Mouse (Mus musculus): ENCODE measurements around the gene Akap13. TPM values are rescaled to one million over a fixed set of nuclear protein-coding genes. Genes with fewer than 3 reads are reported as not detected.
A peak's percentile ranks its signal among the peaks of the same experiment; 100 is the strongest.
"Not testable (repeated sequence)": the region's sequence is repeated elsewhere in the genome, so short reads cannot be mapped to it uniquely, and the experiment has no call there.

The Akap13 gene
- total RNA-seq, 2 experiments from 2014 or later = 110 to 113 TPM

DNA sequence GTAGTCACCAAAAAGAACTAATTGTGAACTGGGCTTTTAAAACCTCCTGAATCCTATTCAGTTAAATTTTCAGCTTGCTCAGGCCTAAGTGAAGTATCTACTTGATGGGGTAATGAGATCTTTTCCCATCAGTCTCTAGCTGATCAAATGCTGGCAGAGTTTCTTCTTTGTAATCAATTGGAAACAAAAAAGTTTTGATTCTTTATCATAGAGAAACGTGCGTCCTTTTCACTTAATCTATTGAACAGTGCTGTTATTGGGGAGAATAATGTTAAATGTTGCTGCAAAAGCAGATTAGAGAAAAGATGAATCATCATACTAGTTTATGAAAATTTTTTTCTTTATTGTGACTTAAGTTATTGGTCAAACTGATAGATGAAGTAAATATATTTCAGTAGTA is 142.5 kb downstream of the Akap13 start:
- no peak for DNase-seq

DNA sequence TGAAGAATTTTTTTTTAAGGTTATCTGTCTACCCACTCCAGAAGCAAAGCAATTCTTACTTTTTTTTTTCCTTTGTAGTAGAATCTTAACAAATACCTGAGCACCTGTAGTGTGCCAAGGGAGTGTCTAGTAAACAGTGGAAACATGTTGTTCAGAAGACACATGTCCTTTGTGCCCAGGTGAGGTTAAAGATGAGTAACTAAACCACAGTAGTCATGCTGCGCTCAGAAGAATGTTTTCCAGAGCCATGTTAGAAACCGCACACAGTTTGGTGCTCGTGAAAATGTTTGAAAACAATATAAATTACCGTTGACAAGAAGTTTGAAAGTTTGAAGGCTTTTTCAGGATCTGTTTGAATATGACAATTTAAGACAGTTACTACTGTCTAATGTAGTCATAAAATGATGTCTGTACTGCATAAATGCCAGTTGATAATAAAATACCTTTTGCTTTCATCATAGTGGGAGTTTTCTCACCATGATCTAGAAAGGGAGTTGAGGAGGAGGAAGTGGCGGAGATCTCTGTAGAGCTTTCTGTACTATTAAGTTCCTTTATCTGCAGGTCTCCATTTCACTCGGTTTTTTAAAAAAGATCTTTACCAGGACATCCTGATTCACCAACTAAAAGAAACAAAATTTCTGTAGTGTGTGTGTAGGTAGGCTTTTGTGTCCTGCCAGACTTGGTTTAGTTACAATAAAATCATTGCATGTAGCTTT is 145.2 kb downstream of the Akap13 start:
- DNase-seq = no peak

- DNase-seq = no peak
Measured at GRCm38 (mm10) chr7:75607248-75607647, 151.9 kb downstream of the Akap13 start.

- no peak for DNase-seq
Measured at GRCm38 (mm10) chr7:75608716-75609115, 153.4 kb downstream of the Akap13 start.

- peak; percentile 52 for DNase-seq
Measured at GRCm38 (mm10) chr7:75609456-75610262, 154.3 kb downstream of the Akap13 start.

DNA sequence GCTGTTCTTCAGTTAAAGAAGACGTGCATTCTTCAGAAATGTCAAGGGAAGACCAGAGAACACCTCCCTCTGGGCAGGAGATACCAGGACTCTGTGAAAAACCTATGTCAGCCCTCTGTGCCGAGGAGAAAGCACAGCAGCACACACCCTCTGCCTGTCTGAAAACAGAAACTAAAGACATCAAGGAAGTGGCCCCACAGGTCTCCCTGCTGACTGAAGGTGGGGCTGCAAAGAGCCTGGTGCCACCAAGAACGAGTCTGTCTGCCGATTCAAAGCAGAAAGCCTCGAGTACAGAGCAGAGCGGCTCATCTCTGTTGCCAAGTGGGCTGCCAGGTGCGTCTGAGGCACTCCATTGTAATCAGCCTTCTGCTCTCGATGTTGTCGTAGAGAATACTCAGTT is 155.1 kb downstream of the Akap13 start:
- DNase-seq = no peak

DNA sequence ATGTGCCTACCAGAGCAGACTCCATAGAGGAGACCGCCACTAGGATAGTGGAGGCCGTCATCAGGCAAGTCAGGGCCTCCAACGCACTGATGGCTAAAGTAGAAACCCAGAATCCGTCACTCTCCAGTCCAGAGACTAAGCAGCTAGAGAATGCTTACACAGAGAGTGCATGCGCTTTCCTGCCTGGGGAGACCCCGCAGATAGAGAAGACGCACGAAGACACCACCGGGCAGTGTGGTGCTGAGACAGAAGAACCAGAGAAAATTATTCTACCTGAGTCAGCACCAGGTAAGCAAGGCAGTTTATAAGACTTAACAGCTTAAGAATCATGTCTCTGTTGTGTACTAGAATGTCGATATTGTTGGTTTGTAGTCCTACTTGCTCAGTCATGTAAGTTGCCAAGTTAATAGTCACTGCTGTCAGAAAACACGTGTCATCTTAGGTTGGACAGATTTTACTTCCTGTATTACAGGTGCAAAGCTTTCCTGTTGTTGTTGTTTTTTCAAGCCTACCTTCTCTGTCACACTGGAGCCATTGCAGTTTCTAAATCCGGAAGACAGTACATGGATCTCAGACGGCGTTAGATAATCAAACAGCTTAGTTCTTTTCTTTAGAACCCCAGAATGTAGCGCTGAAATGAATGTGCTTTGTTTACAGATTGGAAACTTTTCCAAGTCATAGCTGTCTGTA is 156.1 kb downstream of the Akap13 start:
- no peak for DNase-seq

DNA sequence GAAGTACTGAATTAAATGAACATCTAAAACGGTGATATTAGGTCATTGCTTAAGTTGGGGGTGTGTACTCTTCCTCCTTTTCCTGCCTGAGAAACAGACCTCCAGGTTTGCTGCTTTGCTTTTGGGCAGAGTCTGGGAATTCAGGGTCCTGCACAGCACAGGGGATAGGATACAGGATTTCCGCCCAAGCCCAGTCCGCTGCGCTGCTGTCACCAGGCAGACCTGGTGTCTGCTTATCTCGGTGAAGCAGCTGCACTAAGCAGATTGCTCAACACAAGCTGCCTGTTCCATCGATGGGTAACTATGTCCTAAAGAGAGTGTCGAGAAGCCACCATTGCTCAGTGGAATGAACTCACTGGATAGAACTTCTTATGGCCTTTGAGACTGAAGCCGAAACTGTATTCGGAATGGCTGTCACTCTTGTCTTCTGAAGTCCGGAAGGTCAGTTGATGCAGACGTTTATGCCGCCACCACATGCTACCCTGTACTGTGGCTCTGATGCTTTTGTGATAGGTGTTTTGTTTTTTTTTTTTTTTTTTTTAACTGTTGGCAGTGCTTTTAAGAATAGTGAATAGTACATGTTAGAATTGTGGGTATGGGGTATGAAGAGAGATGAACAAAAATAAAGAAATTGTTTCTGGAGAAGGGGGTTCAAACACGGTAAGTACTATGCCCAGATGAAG is 156.8 kb downstream of the Akap13 start:
- peak; percentile 66 for DNase-seq

DNA sequence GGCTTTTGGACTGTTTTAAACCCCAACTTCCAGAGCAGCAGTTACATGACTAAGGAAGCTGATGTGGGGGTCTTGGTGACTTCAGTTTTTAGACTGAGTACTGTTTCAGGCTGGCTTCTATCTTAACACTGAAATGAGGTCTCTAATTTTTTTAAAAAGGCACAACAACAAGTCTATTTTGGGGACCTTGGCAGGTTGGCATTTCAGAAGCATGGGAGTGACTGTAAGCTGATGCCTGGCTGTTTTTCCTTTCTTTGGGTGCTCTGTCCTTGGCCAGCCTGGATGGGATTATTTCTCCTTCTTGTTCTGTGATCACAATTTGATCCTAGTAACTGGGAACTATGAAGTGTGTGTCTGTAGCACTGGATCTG is 157.3 kb downstream of the Akap13 start:
- no peak for DNase-seq

- DNase-seq = no peak
Measured at GRCm38 (mm10) chr7:75613240-75613639, 157.9 kb downstream of the Akap13 start.

GRCm38 (mm10) chr7:75614826-75615225 is 159.5 kb downstream of the Akap13 start:
- DNase-seq = no peak

DNA sequence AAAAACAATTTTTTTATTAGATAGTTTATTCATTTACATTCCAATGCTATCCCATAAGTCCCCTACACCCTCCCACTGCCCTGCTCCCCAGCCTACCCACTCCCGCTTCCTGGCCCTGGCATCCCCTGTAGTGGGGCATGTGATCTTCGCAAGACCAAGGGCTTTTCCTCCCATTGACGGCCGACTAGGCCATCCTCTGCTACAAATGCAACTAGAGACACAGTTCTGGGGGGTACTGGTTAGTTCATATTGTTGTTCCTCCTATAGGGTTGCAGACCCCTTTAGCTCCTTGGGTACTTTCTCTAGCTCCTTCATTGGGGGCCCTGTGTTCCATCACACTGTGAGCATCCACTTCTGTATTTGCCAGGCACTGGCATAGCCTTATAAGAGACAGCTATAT is 161.9 kb downstream of the Akap13 start:
- not testable (repeated sequence) for DNase-seq

DNA sequence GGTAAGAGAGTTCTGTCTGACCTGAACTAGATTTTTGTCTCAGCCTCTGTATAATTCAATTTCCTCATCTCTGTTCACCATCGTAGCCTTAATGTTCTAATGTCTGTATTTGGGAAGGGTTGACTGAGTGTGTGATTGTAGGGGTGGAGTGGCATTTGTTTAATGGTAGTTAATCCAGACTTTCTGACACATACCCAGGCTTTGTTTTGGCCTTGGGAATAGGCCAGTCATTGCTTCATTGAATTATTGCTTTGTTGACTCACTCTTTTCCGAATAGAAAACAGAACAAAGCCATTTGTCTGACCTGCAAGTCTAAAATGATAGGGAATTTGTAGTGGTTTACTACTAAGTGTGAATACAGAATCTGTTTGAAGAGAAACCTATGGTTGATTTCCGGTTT is 163.4 kb downstream of the Akap13 start:
- no peak for DNase-seq

GRCm38 (mm10) chr7:75619875-75620274 is 164.5 kb downstream of the Akap13 start:
- DNase-seq = no peak

DNA sequence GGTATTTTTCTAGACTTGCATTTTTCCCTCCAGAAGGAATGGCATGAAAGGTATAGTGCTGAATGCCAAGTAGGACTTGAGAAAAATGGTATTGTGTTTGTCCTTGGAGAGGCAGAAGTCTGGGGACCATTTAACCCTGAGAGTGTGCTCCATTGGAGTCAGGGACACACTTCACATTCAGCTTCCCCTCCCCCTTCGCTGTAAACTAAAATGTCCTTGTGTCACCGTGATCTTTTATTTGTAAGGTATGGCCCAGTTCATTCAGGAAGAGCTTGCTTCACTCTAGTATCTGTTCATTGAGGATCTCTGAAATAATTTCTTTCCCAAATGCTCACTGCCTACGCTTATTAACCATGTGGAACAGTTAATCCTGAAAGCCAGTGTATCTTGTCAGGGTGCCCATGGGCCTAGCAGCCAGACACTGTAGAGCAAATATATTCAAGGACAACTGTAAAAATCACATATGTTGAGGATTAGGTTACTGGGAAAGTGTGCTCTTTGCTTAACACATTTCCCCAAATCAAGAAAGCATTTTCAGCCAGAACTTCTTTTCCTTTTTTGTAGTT is 165.1 kb downstream of the Akap13 start:
- no peak for DNase-seq

- DNase-seq = no peak
Measured at GRCm38 (mm10) chr7:75620976-75621375, 165.6 kb downstream of the Akap13 start.

GRCm38 (mm10) chr7:75627831-75628230 is 172.5 kb downstream of the Akap13 start:
- no peak for DNase-seq

DNA sequence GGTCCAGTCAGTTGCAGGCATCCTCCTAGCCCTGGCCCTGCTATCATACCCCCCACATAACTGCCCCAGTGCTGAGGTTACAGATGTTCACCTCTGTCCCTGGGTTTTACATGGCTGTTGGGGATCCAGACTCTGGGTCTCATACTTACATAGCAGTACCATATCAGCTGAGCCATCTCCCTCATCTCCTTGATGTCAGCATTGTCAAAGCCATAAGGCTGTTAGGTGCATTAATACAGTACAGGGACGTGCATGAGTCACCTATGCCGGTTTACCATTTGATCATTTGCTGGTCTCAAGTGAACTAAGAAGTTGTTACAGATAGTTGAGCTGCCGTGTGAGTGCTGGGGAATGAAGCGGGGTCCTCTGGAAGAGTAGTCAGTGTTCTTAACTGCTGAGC is 174.3 kb downstream of the Akap13 start:
- no peak for DNase-seq

DNA sequence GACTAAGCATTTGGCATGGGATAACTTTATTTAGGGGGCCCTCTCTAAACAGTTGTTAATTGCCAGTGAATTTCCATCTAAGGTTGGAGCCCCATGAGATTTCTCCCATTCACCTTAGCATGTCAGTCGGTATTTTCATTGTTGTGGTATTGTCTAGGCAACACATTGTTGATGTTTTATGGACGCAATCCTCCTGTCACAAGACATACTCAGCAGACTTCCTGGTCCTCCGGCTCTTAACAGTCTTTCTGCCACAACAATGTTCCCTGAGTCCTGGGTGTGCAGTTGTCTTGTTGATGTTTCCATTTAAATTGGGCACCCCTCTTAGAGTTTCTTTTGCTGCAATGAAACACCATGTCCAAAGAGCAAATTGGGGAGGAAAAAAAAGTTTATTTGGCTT is 177.6 kb downstream of the Akap13 start:
- DNase-seq = no peak

DNA sequence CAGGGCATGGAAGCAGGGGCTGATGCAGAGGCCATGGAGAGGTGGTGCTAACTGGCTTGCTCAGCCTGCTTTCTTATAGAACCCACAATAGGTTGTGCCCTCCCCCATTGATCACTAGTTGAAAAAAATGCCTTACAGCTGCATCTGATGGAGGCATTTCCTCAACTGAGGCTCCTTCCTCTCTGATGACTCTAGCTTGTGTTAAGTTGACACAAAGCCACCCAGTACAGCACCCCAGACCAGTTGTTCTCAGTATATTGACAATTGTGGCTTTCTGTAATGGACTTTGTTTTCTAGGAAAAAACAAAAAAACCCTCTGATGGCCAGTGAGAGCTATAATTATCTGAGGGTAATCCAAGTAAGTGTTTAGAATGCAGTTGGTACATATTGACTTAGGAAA is 178.1 kb downstream of the Akap13 start:
- no peak for DNase-seq

DNA sequence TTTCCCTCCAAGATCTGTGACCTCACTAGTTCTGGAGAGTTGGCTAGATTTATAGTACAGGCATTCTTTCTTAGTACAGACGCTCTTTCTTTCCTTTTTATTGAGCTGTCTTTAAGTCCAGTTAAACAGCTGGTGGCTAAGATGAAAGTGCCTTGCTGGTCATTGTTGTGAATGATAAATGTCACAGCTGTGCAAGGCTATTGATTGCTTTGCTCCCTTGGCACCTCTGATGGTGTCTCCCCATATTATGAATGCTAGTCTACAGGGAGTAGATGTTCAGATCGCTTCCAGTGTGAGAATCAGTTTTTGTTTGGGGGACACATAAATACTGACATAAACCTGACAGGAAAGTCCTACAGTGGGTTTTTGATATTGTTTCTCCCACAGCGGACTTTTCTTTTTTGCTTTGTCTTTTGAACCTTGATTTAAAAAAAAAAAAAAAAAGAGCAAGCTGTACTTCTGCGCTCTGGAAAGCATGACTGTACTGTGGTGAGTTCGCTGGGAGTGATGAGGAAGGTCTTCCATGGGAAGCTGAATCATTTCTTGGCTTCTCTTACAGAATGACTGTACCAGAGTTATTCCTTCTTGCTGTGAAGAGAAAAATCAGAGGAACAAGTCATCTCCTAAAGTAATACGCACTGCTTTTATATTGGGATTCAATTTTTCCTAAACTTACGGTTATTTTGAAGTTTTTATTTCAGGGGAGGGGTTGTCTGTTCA is 178.6 kb downstream of the Akap13 start:
- no peak for DNase-seq

DNA sequence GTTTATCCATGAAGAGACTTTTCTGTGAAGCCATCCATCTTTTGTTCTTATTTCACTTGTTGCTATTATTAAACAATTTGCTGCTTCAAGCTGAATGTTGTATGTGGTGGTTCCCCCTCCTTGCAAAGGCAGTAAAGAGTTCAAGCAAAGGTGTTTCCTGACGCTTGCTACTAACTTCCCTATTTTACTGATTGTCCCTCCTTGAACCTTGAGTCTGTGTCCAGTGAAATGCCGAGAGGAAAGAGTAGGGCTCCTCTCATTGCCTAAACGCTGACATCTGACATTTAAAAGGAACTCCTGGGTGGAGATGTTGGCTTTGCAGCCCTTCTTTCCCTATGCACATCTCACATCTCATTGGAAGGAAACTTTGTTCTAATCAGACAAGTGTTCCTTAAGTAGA is 183.4 kb downstream of the Akap13 start:
- DNase-seq = no peak

All from heart, postnatal 4 days (tissue).